Mouse (Mus musculus): ENCODE data around the gene Grik3. TPM values are rescaled to one million over a fixed set of nuclear protein-coding genes. Genes with fewer than 3 reads are reported as not detected.

The Grik3 gene
- polyA plus RNA-seq, 1 experiment from 2014 or later = 3.6 TPM

GRCm38 (mm10) chr4:125556405-125557308 is 66.2 kb downstream of the Grik3 start:
- no peaks in the 10 kb centered on the region for H3K36me3 ChIP-seq
- 89% methylated on average over 14 of the region's 14 CpGs for WGBS

GRCm38 (mm10) chr4:125559564-125559963 is 69.1 kb downstream of the Grik3 start:
- peaks cover 45% of the 10 kb centered on the region for H3K4me1 ChIP-seq (replicated peaks)
- no peaks in the 10 kb centered on the region for H3K36me3 ChIP-seq
- no peak overlapping the region for H3K9ac ChIP-seq (replicated peaks)
- 0 out of 2 replicates have a peak overlapping the region, but pooled peaks have one; percentile 15 for H3K27ac ChIP-seq
- peaks cover 6% of the 10 kb centered on the region; the same call in 1 of the 2 replicates for H3K27me3 ChIP-seq
- ATAC-seq = no peak
- no peaks in the 10 kb centered on the region for H3K9me3 ChIP-seq
- no peak overlapping the region for H3K4me3 ChIP-seq (replicated peaks)
- no peak overlapping the region for H3K4me2 ChIP-seq (replicated peaks)
- WGBS = 70% methylated on average over 5 of the region's 5 CpGs

More at GRCm38 (mm10) chr4:125556405-125557308, 66.2 kb downstream of the Grik3 start:
- H3K9me3 ChIP-seq = no peaks in the 10 kb centered on the region
- no peak overlapping the region for H3K27ac ChIP-seq
- no peak overlapping the region for H3K4me3 ChIP-seq (replicated peaks)
- H3K9ac ChIP-seq (replicated peaks) = no peak overlapping the region
- no peak overlapping the region for H3K4me2 ChIP-seq (replicated peaks)
- ATAC-seq = no peak
- H3K27me3 ChIP-seq = 0 out of 2 replicates have a peak, but pooled peaks cover 3% of the 10 kb centered on the region
- peaks cover 22% of the 10 kb centered on the region for H3K4me1 ChIP-seq (replicated peaks)

GRCm38 (mm10) chr4:125560806-125561205 is 70.3 kb downstream of the Grik3 start:
- no peak overlapping the region for H3K27ac ChIP-seq
- 0 out of 2 replicates have a peak overlapping the region, but pooled peaks have one; percentile 32 for H3K9ac ChIP-seq (replicated peaks)
- H3K9me3 ChIP-seq = no peaks in the 10 kb centered on the region
- no peak overlapping the region for H3K4me3 ChIP-seq (replicated peaks)
- no peak overlapping the region for H3K4me2 ChIP-seq (replicated peaks)
- ATAC-seq = no peak
- peaks cover 7% of the 10 kb centered on the region; the same call in 1 of the 2 replicates for H3K27me3 ChIP-seq
- H3K4me1 ChIP-seq (replicated peaks) = peaks cover 55% of the 10 kb centered on the region
- H3K36me3 ChIP-seq = no peaks in the 10 kb centered on the region
- 23% methylated on average over 2 of the region's 2 CpGs for WGBS

DNA sequence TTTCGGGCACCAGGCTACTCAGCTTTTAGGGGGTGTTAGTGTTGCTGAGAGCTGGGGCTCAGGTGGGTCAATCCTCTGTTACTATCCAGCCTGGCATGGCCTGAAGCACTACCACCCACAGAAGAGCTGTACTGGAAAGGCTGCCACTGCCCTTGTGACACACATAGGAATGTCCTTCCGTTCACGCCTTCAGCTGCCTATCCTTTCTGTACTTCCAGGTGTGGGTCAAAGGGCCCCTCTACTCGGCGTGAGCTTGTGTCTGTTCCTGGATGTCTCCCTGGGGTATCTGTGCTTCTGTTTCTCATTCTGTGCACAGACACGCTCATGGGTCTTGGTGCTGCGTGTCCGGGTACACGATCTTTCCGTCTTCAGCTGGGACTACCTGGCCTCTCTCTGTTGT is 73.1 kb downstream of the Grik3 start:
- Histone ChIP-seq H3K27ac (no peak overlapping the region), H3K36me3 (no peaks in the 10 kb centered on the region), H3K4me2 (replicated peaks) (no peak overlapping the region), H3K4me3 (replicated peaks) (no peak overlapping the region), H3K9ac (replicated peaks) (no peak overlapping the region), H3K4me1 (replicated peaks) (peaks cover 60% of the 10 kb centered on the region), H3K27me3 (peaks cover 5% of the 10 kb centered on the region; the same call in 1 of the 2 replicates), H3K9me3 (no peaks in the 10 kb centered on the region)
- no peak for ATAC-seq
- WGBS = 86% methylated on average over 10 of the region's 10 CpGs

DNA sequence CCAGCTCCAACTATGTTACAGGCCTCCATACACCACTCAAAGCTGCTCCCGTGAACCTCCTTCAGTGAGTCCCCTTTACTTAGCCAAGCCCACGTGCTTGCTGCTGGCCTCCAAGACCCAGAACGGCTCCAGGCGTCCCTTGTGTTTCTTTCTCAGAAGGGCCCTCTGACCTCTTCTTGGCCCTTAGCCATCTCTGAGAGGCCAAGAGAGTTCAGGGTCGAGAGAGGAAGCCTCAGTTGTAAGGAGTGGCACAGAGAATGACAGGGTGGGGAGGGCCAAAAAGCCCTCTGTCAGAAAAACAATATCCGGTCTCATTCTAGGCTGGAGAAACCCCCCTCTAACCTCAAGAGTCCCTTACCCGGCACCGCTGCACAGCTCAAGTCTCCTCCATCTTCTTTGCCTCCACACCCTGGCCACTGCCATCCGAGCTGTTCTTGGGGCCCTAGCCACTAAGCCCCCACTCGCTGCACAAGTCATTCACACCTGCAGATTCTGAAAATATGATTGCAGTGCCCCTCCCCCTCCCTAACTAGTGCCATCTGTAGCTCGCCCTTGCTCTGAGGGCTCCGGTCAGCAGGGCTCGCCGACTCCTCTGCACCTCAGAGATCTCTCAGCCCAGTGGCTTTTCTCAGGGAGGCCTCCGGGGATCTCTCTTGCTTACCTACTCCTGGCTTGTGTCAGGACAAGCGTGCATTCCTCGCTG is 73.7 kb downstream of the Grik3 start:
- H3K27ac ChIP-seq = no peak overlapping the region
- H3K4me1 ChIP-seq (replicated peaks) = peaks cover 60% of the 10 kb centered on the region

GRCm38 (mm10) chr4:125565711-125566439 is 75.4 kb downstream of the Grik3 start:
- no peak overlapping the region for H3K9ac ChIP-seq (replicated peaks)
- H3K9me3 ChIP-seq = no peaks in the 10 kb centered on the region
- no peak overlapping the region for H3K4me3 ChIP-seq (replicated peaks)
- no peak overlapping the region for H3K27ac ChIP-seq
- 54% methylated on average over 7 of the region's 8 CpGs for WGBS
- ATAC-seq = no peak
- H3K4me2 ChIP-seq (replicated peaks) = no peak overlapping the region
- H3K36me3 ChIP-seq = no peaks in the 10 kb centered on the region
- peaks cover 5% of the 10 kb centered on the region; the same call in 1 of the 2 replicates for H3K27me3 ChIP-seq
- H3K4me1 ChIP-seq (replicated peaks) = peaks cover 42% of the 10 kb centered on the region

More for the DNA sequence above, 73.7 kb downstream of the Grik3 start:
- Histone ChIP-seq H3K36me3 (no peaks in the 10 kb centered on the region), H3K9ac (replicated peaks) (no peak overlapping the region), H3K4me2 (replicated peaks) (no peak overlapping the region), H3K4me3 (replicated peaks) (no peak overlapping the region), H3K27me3 (peaks cover 5% of the 10 kb centered on the region; the same call in 1 of the 2 replicates), H3K9me3 (no peaks in the 10 kb centered on the region)
- no peak for ATAC-seq
- WGBS = 63% methylated on average over 17 of the region's 17 CpGs

- ATAC-seq = no peak
- Histone ChIP-seq H3K4me2 (replicated peaks) (no peak overlapping the region), H3K4me3 (replicated peaks) (no peak overlapping the region), H3K36me3 (no peaks in the 10 kb centered on the region), H3K9ac (replicated peaks) (no peak overlapping the region), H3K27me3 (peaks cover 5% of the 10 kb centered on the region; the same call in 1 of the 2 replicates), H3K9me3 (no peaks in the 10 kb centered on the region), H3K4me1 (replicated peaks) (peaks cover 47% of the 10 kb centered on the region), H3K27ac (no peak overlapping the region)
- 81% methylated on average over 6 of the region's 6 CpGs for WGBS
Measured at GRCm38 (mm10) chr4:125568210-125568609, 77.7 kb downstream of the Grik3 start.

DNA sequence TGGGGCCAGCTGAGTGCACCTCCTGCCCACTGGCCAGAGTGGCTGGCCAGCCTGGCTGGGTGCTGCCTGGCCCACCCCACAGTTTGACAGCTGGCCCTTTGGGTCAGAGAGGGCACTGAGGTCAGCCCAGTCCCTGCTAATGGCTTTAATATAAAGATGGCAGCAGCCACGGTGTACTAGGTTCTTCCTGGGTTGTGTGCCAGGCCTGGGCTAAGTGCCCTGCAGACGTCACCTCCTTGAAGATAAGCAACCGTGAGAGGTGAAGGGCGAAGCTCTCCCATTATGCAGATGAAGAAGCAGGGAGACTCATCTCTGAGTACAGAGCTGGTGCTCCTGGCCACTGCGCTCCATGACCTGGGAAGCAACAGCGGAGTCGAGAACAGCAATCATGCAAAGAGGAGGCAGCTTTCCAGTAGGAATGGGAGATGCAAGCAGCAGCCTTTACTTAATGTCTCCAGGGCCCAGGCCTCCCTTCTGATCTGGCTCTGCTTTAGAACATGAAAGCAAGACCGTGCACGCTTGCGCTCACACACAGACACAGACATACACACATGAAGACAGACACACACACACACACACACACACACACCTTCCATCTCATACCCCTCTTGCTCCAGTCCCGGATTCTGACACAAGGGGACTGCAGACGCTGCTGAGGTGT is 81.3 kb downstream of the Grik3 start:
- 0 out of 2 replicates have a peak overlapping the region, but pooled peaks have one; percentile 4 for H3K9ac ChIP-seq (replicated peaks)
- H3K9me3 ChIP-seq = no peaks in the 10 kb centered on the region
- H3K4me1 ChIP-seq (replicated peaks) = peaks cover 28% of the 10 kb centered on the region
- WGBS = 36% methylated on average over 12 of the region's 12 CpGs
- no peak overlapping the region for H3K4me2 ChIP-seq (replicated peaks)
- H3K27ac ChIP-seq = peak overlapping the region; percentile 11; the same call in 1 of the 2 replicates
- H3K27me3 ChIP-seq = peaks cover 8% of the 10 kb centered on the region; the same call in 1 of the 2 replicates
- no peaks in the 10 kb centered on the region for H3K36me3 ChIP-seq
- no peak overlapping the region for H3K4me3 ChIP-seq (replicated peaks)
- ATAC-seq = peak; percentile 18; the same call in 1 of the 2 replicates

DNA sequence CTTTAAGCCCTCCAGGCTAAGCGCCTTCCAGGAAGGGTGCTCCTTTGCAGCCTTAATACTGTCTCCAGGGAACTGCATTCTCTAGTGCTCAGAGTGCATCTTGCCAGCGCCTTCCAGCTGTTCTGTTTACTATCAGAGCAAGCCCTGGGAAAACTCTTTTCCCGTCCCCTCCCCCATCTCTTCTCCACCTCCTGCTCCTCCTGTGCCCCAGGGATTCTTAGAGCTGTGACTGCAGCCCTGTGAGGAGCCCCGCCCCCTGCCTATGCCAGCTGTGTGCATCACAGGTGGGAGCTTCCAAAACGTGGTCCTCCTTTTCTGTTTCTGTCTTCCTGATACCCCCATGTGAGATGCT is 81.8 kb downstream of the Grik3 start:
- 0 out of 2 replicates have a peak overlapping the region, but pooled peaks have one; percentile 4 for H3K9ac ChIP-seq (replicated peaks)
- H3K27me3 ChIP-seq = peaks cover 8% of the 10 kb centered on the region; the same call in 1 of the 2 replicates
- no peaks in the 10 kb centered on the region for H3K36me3 ChIP-seq
- WGBS = 2% methylated on average over 5 of the region's 5 CpGs
- 0 out of 2 replicates have a peak overlapping the region, but pooled peaks have one; percentile 11 for H3K27ac ChIP-seq
- peak; percentile 34; the same call in 1 of the 2 replicates for ATAC-seq
- H3K4me1 ChIP-seq (replicated peaks) = peaks cover 28% of the 10 kb centered on the region
- H3K4me2 ChIP-seq (replicated peaks) = no peak overlapping the region; the same call in 1 of the 2 replicates
- no peaks in the 10 kb centered on the region for H3K9me3 ChIP-seq
- H3K4me3 ChIP-seq (replicated peaks) = no peak overlapping the region

GRCm38 (mm10) chr4:125573000-125573399 is 82.5 kb downstream of the Grik3 start:
- Histone ChIP-seq H3K4me2 (replicated peaks) (no peak overlapping the region), H3K27me3 (peaks cover 8% of the 10 kb centered on the region; the same call in 1 of the 2 replicates), H3K4me1 (replicated peaks) (peaks cover 28% of the 10 kb centered on the region), H3K36me3 (no peaks in the 10 kb centered on the region), H3K4me3 (replicated peaks) (no peak overlapping the region), H3K9ac (replicated peaks) (no peak overlapping the region), H3K27ac (no peak overlapping the region), H3K9me3 (no peaks in the 10 kb centered on the region)
- no peak for ATAC-seq
- WGBS = 37% methylated on average over 5 of the region's 5 CpGs
